Mouse (Mus musculus): Measurements from ENCODE around the gene Atp1a4.
A peak's percentile ranks its signal among the peaks of the same experiment; 100 is the strongest.

Gene Atp1a4

GRCm38 (mm10) chr1:172191578-172191977 lies 66.6 kb downstream of the Atp1a4 start:
- DNase-seq: no peak

- DNase-seq: peak; percentile 32 to 34
These were observed 69.3 kb downstream of the Atp1a4 start for GRCm38 (mm10) chr1:172188891-172189290.

GRCm38 (mm10) chr1:172186401-172187289 lies 71.6 kb downstream of the Atp1a4 start:
- DNase-seq: no peak

GRCm38 (mm10) chr1:172183915-172184314 lies 74.3 kb downstream of the Atp1a4 start:
- DNase-seq: no peak

- DNase-seq: no peak
These were observed 75.2 kb downstream of the Atp1a4 start for GRCm38 (mm10) chr1:172183056-172183455.

- DNase-seq: no peak
These were observed 76.4 kb downstream of the Atp1a4 start for GRCm38 (mm10) chr1:172181777-172182176.

- no peak for DNase-seq
These were observed 77.3 kb downstream of the Atp1a4 start for GRCm38 (mm10) chr1:172180881-172181280.

- peak; percentile 32 to 35 for DNase-seq
These were observed 79.1 kb downstream of the Atp1a4 start for GRCm38 (mm10) chr1:172179102-172179501.

- DNase-seq: peak; percentile 37 to 41
These were observed 80.4 kb downstream of the Atp1a4 start for GRCm38 (mm10) chr1:172177791-172178190.

Measured in cerebellum, postnatal 36 days (tissue).